Mouse (Mus musculus) frontal cortex, postnatal 25 days (tissue): ENCODE data around the gene Cltc.
"Not testable (repeated sequence)": the region's sequence is repeated elsewhere in the genome, so short reads cannot be mapped to it uniquely, and the experiment has no call there.

ENCODE experiments used
- DNase-seq, 2 experiments: peaks; one replicate each; pipeline ENCODE4 v3.0.0; 2022; ENCODE audit warnings: low spot score in 2 of 2

Gene Cltc

GRCm38 (mm10) chr11:86757480-86758371 lies at the start of gene Cltc:
Gene Cltc (minus strand): TSS chr11:86757565.
- peak; percentile 97 for DNase-seq

GRCm38 (mm10) chr11:86807001-86807477 lies 49.7 kb upstream of the Cltc start:
- peak; percentile 32 to 38 for DNase-seq

GRCm38 (mm10) chr11:86794161-86794560 lies 36.8 kb upstream of the Cltc start:
- DNase-seq, result no peak

GRCm38 (mm10) chr11:86787436-86787835 lies 30.1 kb upstream of the Cltc start:
- not testable (repeated sequence) for DNase-seq

- DNase-seq, result no peak
These were observed 28.4 kb upstream of the Cltc start for GRCm38 (mm10) chr11:86785767-86786166.

GRCm38 (mm10) chr11:86769884-86770283 lies 12.5 kb upstream of the Cltc start:
- no peak for DNase-seq

- no peak for DNase-seq
These were observed 7.1 kb upstream of the Cltc start for GRCm38 (mm10) chr11:86764501-86764900.

GRCm38 (mm10) chr11:86763127-86763526 lies 5.8 kb upstream of the Cltc start:
- not testable (repeated sequence) for DNase-seq

- no peak for DNase-seq
These were observed 3.0 kb upstream of the Cltc start for GRCm38 (mm10) chr11:86760357-86760756.

GRCm38 (mm10) chr11:86759886-86760285 lies 2.5 kb upstream of the Cltc start:
- no peak for DNase-seq

- DNase-seq, result no peak
These were observed 1.9 kb upstream of the Cltc start for GRCm38 (mm10) chr11:86759226-86759625.

GRCm38 (mm10) chr11:86758559-86758958 lies 1.2 kb upstream of the Cltc start:
- no peak for DNase-seq

- no peak for DNase-seq
These were observed 254 bp downstream of the Cltc start for GRCm38 (mm10) chr11:86757142-86757479.

- peak; percentile 13 to 30 for DNase-seq
These were observed 916 bp downstream of the Cltc start for GRCm38 (mm10) chr11:86756156-86757141.

- DNase-seq, result no peak
These were observed 5.0 kb downstream of the Cltc start for GRCm38 (mm10) chr11:86752404-86752803.

GRCm38 (mm10) chr11:86751010-86751409 lies 6.4 kb downstream of the Cltc start:
- no peak for DNase-seq

- no peak for DNase-seq
These were observed 7.5 kb downstream of the Cltc start for GRCm38 (mm10) chr11:86749776-86750423.

- no peak for DNase-seq
These were observed 11.5 kb downstream of the Cltc start for GRCm38 (mm10) chr11:86745634-86746404.

- DNase-seq, result no peak
These were observed 14.8 kb downstream of the Cltc start for GRCm38 (mm10) chr11:86742605-86743004.

- DNase-seq, result no peak
These were observed 15.9 kb downstream of the Cltc start for GRCm38 (mm10) chr11:86741505-86741904.

GRCm38 (mm10) chr11:86739470-86739869 lies 17.9 kb downstream of the Cltc start:
- DNase-seq, result no peak
